Mouse (Mus musculus) erythroid progenitor cell, adult 5-6 weeks (primary cell): ENCODE measurements around the gene Fchsd2. TPM values are rescaled to one million over a fixed set of nuclear protein-coding genes. Genes with fewer than 3 reads are reported as not detected.

Experiments used
- ATAC-seq: replicated peaks from 2 replicates; pipeline ENCODE4 v1.8.0; 2016; ENCODE audit warnings: moderate number of reproducible peaks, mild to moderate bottlenecking, moderate TSS enrichment, inconsistent platforms; ENCODE audit not compliant: poor library complexity, low FRiP score, severe bottlenecking
- total RNA-seq, 2 experiments: library from RNA; stranded (forward) in 1 of 2; stranded (reverse) in 1 of 2; fragments of 150-400 nt in 1 of 2; fragments of 186-747, 209-891 nt in 1 of 2; gene quantifications; 2 replicates each; pipeline versions ENCODE4 v1.2.3 to v1.2.4; 2015 to 2017; ENCODE audit warnings: low replicate concordance in 2 of 2

The Fchsd2 gene
- total RNA-seq, 2 experiments from 2014 or later, result 11.7 to 13.8 TPM

DNA sequence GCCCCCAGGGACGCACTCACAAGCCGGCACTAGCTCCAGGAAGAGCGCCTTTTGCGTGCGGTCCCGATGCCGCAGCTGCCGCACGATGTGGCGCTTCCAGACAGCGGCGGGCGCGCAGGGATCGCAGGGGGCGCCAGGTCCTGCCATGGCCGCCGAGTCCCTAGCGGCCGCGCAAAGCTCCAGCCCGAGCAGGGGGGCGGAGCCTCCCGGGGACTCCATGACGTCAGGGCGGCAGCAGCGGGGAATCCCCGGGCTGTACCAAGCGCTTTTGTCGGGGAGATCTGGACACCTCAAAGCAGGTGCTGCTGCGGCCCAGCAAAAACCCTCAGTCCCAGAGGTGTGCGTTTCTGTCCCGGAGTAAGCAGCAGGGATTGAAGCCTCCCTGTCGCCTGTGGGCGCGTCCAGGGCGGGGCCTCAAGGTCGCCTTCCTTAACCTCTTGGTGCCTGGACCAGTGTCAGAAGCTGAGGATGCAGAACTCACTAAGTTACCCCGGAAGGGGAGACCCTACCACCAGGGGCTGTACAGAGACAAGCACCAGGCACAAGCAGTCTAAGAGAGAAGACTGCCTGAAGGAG is 209.3 kb downstream of the Fchsd2 start, which contains the start of gene Atg16l2:
Atg16l2 (minus strand) TSS at position 371 of the 576 bp plus-strand sequence.
- peak; percentile 90 for ATAC-seq

GRCm38 (mm10) chr7:101302691-101303090 is 210.0 kb downstream of the Fchsd2 start:
- ATAC-seq, result no peak

DNA sequence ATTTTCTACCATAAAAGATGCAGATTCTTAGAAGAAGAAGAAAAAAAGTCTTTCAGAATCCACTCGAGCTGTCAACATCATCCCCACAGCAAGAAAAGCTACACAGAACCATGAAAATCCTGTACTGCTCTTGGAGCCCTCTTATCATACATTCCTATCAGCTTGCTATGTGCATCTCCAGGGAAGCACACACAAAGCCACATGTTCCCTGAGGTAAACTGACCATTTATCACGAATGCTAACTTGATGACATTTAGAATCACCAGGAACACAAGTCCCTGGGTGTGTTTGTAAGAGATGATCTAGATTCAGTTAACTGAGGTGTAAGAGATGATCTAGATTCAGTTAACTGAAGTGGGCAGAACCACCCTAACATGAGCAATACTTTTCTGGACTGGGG is 214.2 kb downstream of the Fchsd2 start:
- no peak for ATAC-seq

DNA sequence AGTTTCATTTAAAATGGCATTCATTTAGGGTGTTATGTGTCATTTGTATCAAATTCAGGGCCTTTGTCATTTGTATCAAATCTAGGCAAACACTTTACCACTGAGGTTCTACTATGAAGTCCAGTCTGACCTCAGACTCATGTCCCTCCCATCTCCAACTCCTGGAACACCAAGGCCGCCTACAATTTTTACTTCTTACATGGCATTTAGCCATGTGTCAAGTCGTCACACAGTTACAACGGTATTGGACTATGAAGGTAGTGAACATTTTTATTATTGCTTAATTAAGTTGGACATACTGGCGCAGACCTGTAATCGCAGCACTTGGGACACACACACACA is 217.3 kb downstream of the Fchsd2 start:
- 0 out of 2 replicates have a peak, but pooled peaks have one; percentile 1 for ATAC-seq

GRCm38 (mm10) chr7:101310327-101311028 is 217.8 kb downstream of the Fchsd2 start:
- ATAC-seq, result peak; percentile 94

- ATAC-seq, result no peak
Observed at GRCm38 (mm10) chr7:101311061-101311460, 218.4 kb downstream of the Fchsd2 start.

DNA sequence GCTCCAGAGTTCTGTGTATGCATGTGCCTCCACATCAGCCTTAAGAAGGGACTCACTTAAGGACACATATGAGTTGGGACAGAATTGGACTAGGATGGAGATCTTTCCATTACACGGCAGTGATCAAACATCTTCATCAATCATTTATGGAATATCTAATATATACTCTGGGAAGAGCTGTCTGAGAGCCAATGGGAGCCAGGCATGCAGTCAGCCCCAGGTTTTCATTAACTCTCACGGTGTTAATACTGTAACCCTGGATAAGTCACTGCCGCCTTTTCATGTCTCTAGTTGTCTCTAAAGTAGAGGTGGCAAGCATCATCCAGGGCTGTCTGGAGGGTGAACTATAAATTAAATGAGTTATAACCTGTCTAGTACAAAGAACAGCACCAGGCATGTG is 220.4 kb downstream of the Fchsd2 start:
- no peak for ATAC-seq

GRCm38 (mm10) chr7:101314396-101314795 is 221.7 kb downstream of the Fchsd2 start:
- no peak for ATAC-seq

DNA sequence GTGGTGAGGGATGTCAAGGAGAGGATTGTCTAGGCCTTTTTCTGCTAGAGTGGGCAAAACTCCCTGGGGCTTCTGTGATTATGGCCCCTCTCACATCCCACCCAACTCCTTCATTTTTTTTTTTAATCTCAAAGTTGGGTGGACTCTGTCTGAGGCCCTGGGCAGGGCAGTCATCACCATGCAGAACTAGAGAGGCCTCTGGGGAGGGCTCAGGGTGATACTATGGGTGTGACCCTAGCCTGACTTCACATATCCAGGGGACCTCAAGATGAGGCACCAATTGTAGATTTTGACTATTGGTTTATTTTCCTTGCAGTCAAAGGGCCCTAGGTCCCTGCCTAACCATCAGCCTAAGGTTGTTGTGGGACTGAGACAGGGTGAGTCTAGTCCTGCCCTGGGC is 223.0 kb downstream of the Fchsd2 start:
- ATAC-seq, result no peak

- peak; percentile 53 for ATAC-seq
Observed at GRCm38 (mm10) chr7:101316591-101317001, 223.9 kb downstream of the Fchsd2 start.

DNA sequence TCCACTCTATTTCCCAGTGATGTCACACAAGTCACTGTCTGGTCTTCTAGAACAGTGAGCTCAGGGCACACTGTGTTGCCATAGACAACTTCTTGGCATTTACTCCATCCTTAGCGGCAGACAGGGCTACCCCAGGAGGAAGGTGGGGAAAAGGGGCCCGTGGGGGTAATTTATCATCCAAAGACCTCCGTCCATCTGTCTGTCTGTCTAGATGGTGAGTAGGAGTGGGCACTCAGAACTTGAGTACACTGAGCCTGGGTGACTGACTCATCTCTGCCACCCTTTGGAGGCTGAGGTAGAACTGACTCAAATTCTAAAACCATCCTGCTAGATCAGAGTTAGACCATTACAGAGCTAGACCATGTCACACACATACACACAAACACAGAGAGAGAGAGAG is 224.4 kb downstream of the Fchsd2 start, which contains the start of gene Stard10:
Stard10 (plus strand) TSS at position 73 of the 400 bp plus-strand sequence.
- no peak for ATAC-seq

- ATAC-seq, result 0 out of 2 replicates have a peak, but pooled peaks have one; percentile 7
Observed at GRCm38 (mm10) chr7:101318848-101319247, 226.2 kb downstream of the Fchsd2 start.

GRCm38 (mm10) chr7:101319796-101320195 is 227.1 kb downstream of the Fchsd2 start:
- no peak for ATAC-seq

- ATAC-seq, result no peak
Observed at GRCm38 (mm10) chr7:101320399-101321217, 227.9 kb downstream of the Fchsd2 start.

GRCm38 (mm10) chr7:101321218-101321827 is 228.7 kb downstream of the Fchsd2 start:
- peak; percentile 20 for ATAC-seq

DNA sequence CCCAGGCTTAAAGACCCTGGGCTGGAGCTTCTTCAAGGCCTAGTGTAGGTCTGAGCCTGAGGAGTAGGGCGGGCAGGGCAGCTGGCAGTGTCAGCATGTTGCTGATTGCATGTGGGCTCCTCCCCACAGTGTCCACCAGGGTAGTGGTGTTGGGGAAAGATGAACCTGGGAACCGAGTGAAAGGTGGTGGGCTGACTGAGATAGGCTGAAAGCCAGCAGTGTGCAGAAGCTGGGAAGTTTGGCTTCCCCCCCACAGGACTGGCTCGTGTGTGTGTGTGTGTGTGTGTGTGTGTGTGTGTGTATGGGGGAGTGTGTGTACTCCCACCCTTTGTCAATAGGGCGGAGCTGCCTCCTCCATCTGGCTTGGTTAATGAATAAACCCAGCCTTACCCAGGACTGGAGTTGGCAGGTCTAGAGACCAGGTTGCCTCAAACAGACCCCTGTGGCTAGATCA is 230.5 kb downstream of the Fchsd2 start:
- ATAC-seq, result peak; percentile 62

DNA sequence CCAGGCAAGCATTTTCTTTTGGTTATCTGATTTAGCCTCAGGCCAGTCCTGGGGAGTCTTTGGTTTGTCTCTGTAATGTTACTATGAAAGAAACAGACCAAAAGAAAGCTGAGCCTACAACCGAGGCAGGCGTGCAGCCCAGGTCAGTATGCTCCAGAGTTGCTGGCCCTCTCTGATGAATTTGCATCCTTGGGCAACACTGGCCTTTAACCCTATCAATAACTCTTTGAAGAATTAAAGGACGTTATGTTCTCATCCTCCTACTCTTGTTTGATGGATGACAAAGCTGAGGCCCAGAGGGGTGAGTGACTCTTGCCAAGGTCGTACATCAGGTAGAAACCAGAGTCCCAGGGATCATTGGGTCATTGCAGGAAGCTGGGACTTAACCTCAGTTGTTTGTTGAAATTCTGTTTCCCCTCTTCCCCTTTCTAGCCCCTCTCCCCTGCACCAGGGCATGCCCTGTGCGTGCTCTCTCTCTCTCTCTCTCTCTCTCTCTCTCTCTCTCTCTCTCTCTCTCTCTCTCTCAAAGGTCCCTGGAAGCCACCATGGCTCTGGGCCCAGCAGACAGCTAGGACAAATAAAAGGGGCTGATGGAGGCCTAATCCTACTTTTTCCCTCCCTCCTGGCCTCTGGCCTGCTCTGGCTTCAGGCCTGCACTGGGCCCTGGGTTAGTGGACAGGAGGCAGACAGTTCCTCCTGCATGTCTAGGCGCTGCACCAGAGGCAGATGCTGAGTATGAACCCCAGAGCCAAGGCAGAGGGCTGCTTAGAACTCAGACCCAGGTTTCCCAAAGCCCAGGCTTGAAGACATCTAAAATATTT is 231.7 kb downstream of the Fchsd2 start:
- no peak for ATAC-seq

DNA sequence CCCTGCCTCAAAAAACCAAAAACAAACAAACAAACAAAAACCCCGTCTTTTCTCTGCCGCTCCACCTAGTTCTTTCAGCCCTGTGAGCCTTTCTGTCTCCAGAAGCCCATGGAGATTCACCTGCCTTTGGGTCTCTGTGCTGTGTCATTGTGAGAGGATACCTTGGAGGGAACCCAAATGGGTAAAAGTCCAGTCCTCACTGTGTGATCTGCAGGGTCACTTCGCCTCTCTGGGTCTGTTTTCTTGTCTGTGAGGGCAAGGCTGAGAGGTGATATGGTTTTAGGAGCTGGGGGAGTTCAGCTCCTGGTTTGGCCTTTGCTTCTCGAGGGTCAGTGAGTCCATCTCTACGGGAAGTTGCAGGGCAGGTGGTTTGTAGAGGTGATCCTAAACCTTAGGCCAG is 233.3 kb downstream of the Fchsd2 start:
- no peak for ATAC-seq

DNA sequence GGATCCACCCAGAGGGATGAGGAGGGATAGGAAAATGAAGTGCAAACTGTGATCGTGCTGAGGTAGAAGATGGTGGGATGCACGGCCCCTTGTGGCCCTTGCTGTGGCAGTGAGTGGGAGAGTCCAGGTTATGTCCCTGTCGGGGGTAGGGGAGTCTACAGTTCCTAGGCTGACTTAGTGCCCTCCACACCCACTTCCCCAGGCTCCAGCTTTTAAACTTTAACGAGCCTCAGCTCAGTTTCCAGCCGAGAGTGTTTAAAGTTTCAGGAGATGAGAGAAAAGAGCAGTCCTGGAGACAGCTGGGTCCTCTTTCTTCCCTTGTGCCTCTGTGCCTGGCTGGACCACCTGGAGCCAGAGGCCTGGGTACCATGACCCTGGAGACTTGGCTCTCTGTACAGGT is 234.6 kb downstream of the Fchsd2 start:
- no peak for ATAC-seq
